Mouse (Mus musculus) MEL (cell line): ENCODE results near the gene Dync1h1. TPM values are rescaled to one million over a fixed set of nuclear protein-coding genes. Genes with fewer than 3 reads are reported as not detected.

ENCODE experiments used
- DNase-seq: peaks from one replicate; pipeline ENCODE4 v3.0.0; 2011; ENCODE audit warnings: low read depth, low spot score
- H3K27ac ChIP-seq: 2 replicates; pipeline ENCODE4 v1.5.1; 2012; ENCODE audit warnings: low read depth, mild to moderate bottlenecking, control low read depth, low read length, moderate library complexity; ENCODE audit not compliant: control insufficient read depth
- H3K27me3 ChIP-seq, 2 experiments: fragments of 150-350 bp in 1 of 2; sonication (generic) in 1 of 2; 2 replicates each; pipeline ENCODE4 v1.6.1; 2012; ENCODE audit warnings: low read length in 2 of 2, mild to moderate bottlenecking in 2 of 2, improper control_type of control experiment in 1 of 2, moderate library complexity in 1 of 2; ENCODE audit not compliant: insufficient read depth in 2 of 2, control insufficient read depth in 1 of 2
- H3K36me3 ChIP-seq, 2 experiments: 2 replicates each; pipeline ENCODE4 v1.6.1; 2012 to 2014; ENCODE audit warnings: low read length in 2 of 2, improper control_type of control experiment in 1 of 2, inconsistent platforms in 1 of 2, mild to moderate bottlenecking in 1 of 2; ENCODE audit not compliant: insufficient read depth in 2 of 2, control insufficient read depth in 1 of 2
- H3K4me1 ChIP-seq, 2 experiments: fragments of 150-350 bp in 1 of 2; sonication (generic) in 1 of 2; 2 replicates each; pipeline ENCODE4 v1.6.1; 2012; ENCODE audit warnings: low read length in 2 of 2, improper control_type of control experiment in 1 of 2, mild to moderate bottlenecking in 1 of 2; ENCODE audit not compliant: insufficient read depth in 2 of 2, control insufficient read depth in 1 of 2
- H3K4me3 ChIP-seq, 2 experiments: fragments of 150-350 bp in 1 of 2; sonication (generic) in 1 of 2; 2 replicates each; pipeline ENCODE4 v1.5.1; 2012; ENCODE audit warnings: low read depth in 2 of 2, low read length in 2 of 2, mild to moderate bottlenecking in 2 of 2, moderate library complexity in 2 of 2, control low read depth in 1 of 2, improper control_type of control experiment in 1 of 2; ENCODE audit not compliant: control insufficient read depth in 1 of 2, insufficient read depth in 1 of 2
- H3K79me2 ChIP-seq: 2 replicates; pipeline ENCODE4 v1.6.1; 2012; ENCODE audit warnings: mild to moderate bottlenecking, low read length, moderate library complexity; ENCODE audit not compliant: control insufficient read depth, poor library complexity, insufficient read depth
- H3K9ac ChIP-seq: 2 replicates; pipeline ENCODE4 v1.6.1; 2012; ENCODE audit warnings: low read depth, mild to moderate bottlenecking, control low read depth, low read length, moderate library complexity; ENCODE audit not compliant: control insufficient read depth, poor library complexity, severe bottlenecking
- H3K9me3 ChIP-seq: fragments of 150-350 bp; sonication (generic); replicated peaks from 2 replicates; pipeline ENCODE4 v1.6.1; 2012; ENCODE audit warnings: mild to moderate bottlenecking, low read length, improper control_type of control experiment, moderate library complexity; ENCODE audit not compliant: insufficient read depth
- BHLHE40 ChIP-seq: IDR thresholded peaks from 2 replicates; pipeline ENCODE4 v1.6.1; 2012; ENCODE audit warnings: low read depth, mild to moderate bottlenecking, inconsistent platforms, low read length, improper control_type of control experiment, borderline replicate concordance
- CTCF ChIP-seq, 3 experiments: IDR thresholded peaks in 2 of 3; conservative IDR thresholded peaks in 1 of 3; 2 replicates each; pipeline ENCODE4 v1.5.1; 2011 to 2012; ENCODE audit warnings: low read length in 3 of 3, low read depth in 2 of 3, mild to moderate bottlenecking in 2 of 3, improper control_type of control experiment in 1 of 3, inconsistent platforms in 1 of 3, mixed read lengths in 1 of 3, moderate library complexity in 1 of 3; ENCODE audit not compliant: control insufficient read depth in 1 of 3, insufficient read depth in 1 of 3, poor library complexity in 1 of 3, severe bottlenecking in 1 of 3
- EP300 ChIP-seq, 2 experiments: IDR thresholded peaks; 2 replicates each; pipeline ENCODE4 v1.6.1; 2011; ENCODE audit warnings: improper control_type of control experiment in 2 of 2, low read length in 2 of 2, low read depth in 1 of 2, mild to moderate bottlenecking in 1 of 2
- GATA1 ChIP-seq: IDR thresholded peaks from 2 replicates; pipeline ENCODE4 v1.6.1; 2011; ENCODE audit warnings: low read depth, low read length, improper control_type of control experiment
- HCFC1 ChIP-seq: IDR thresholded peaks from 2 replicates; pipeline ENCODE4 v1.6.1; 2012; ENCODE audit warnings: low read depth, mild to moderate bottlenecking, inconsistent platforms, low read length, improper control_type of control experiment, moderate library complexity
- MAX ChIP-seq: IDR thresholded peaks from 2 replicates; pipeline ENCODE4 v1.6.1; 2011; ENCODE audit warnings: low read length, improper control_type of control experiment
- MAZ ChIP-seq: IDR thresholded peaks from 2 replicates; pipeline ENCODE4 v1.6.1; 2012; ENCODE audit warnings: low read depth, mild to moderate bottlenecking, inconsistent platforms, low read length, improper control_type of control experiment
- MXI1 ChIP-seq: IDR thresholded peaks from 2 replicates; pipeline ENCODE4 v1.6.1; 2011; ENCODE audit warnings: mild to moderate bottlenecking, low read depth, low read length, improper control_type of control experiment
- MYC ChIP-seq: IDR thresholded peaks from 2 replicates; pipeline ENCODE4 v1.6.1; 2011; ENCODE audit warnings: low read depth, mild to moderate bottlenecking, low read length, improper control_type of control experiment, moderate library complexity
- NELFE ChIP-seq: IDR thresholded peaks from 2 replicates; pipeline ENCODE4 v1.6.1; 2011; ENCODE audit warnings: low read depth, low read length, improper control_type of control experiment
- polyA plus RNA-seq, 2 experiments: library from polyadenylated mRNA; stranded (reverse) in 1 of 2; unstranded in 1 of 2; fragments of >175 nt in 1 of 2; fragments of >200 nt in 1 of 2; gene quantifications; 2 replicates each; pipeline versions ENCODE4 v1.2.1 to v1.2.4; 2012; ENCODE audit warnings: low replicate concordance in 2 of 2, low read depth in 1 of 2; ENCODE audit not compliant: insufficient read length in 2 of 2, insufficient read depth in 1 of 2, missing spikeins in 1 of 2
- total RNA-seq: library from RNA; depleted of rRNA; stranded (reverse); fragments of 300-350 nt; gene quantifications from 2 replicates; pipeline ENCODE4 v1.2.3, GENCODE M21; 2012

Dync1h1 gene
- total and polyA plus RNA-seq, 3 experiments = 98.2 to 230 (median 157) TPM

GRCm38 (mm10) chr12:110600225-110600991 is 844 bp upstream of the Dync1h1 start (continued):
- TF ChIP-seq GATA1 (no peak), HCFC1 (no peak)

DNA sequence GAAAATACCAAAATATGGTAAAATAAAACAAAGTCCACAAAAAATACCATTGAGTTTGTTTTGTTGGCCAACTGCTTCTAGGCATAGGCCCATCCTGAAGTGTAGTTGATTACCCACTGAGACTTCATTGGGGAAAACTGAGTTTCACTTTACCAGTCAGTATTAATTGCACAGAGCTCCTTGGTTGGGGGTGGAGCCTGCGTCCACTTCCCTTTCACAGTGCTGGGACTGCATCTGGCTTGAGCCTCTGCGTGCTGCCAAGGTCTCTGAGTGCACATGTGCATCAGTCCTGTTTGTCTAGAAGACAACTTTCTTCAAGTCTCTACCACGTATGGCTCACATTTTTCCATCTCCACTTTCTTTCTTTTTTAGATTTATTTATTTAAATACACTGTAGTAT is 4.9 kb downstream of the Dync1h1 start:
- DNase-seq = peak; percentile 81
- H3K4me1 ChIP-seq = peaks cover 11 to 12% of the 10 kb centered on the region in 2 experiments
- H3K9me3 ChIP-seq = no peaks in the 10 kb centered on the region
- TF ChIP-seq MAX = 0 out of 2 replicates have a peak, but pooled peaks have one; percentile 45
- TF ChIP-seq EP300 (IDR thresholded peaks at IDR 0.05; ENCODE audit: low read depth in 1 of 2, low read length in 2 of 2) = no peak
- 0 out of 2 replicates have a peak, but pooled peaks have one; percentile 17 for TF ChIP-seq MYC
- peak; percentile 47; the same call in 1 of the 2 replicates for TF ChIP-seq MXI1
- no peak overlapping the region for H3K27ac ChIP-seq
- peaks cover 67% of the 10 kb centered on the region for H3K79me2 ChIP-seq
- no peaks in the 10 kb centered on the region for H3K27me3 ChIP-seq
- H3K4me3 ChIP-seq = 0 out of 4 replicates have a peak overlapping the region, but pooled peaks of 1 of the 2 experiments have one; percentile 24
- H3K9ac ChIP-seq = peak overlapping the region; percentile 30; the same call in 1 of the 2 replicates
- H3K36me3 ChIP-seq = peaks cover 0 to 17% of the 10 kb centered on the region in 2 experiments; a peak in 2 of 4 replicates

GRCm38 (mm10) chr12:110606676-110607075 is 5.4 kb downstream of the Dync1h1 start:
- no peak overlapping the region for H3K27ac ChIP-seq
- H3K9me3 ChIP-seq = no peaks in the 10 kb centered on the region
- no peak for DNase-seq
- no peak for TF ChIP-seq MAZ
- no peak for TF ChIP-seq BHLHE40
- TF ChIP-seq CTCF (IDR thresholded peaks at IDR 0.05 in 2 of 3, conservative IDR thresholded peaks at IDR 0.05 in 1 of 3; ENCODE audit: control insufficient read depth in 1 of 3, insufficient read depth in 1 of 3, low read depth in 2 of 3, low read length in 3 of 3, poor library complexity in 1 of 3, severe bottlenecking in 1 of 3) = peak in 1 of 3 experiments; percentile 6; a peak in 1 of 6 replicates
- no peak for TF ChIP-seq NELFE
- H3K9ac ChIP-seq = no peak overlapping the region
- H3K4me1 ChIP-seq = peaks cover 11 to 12% of the 10 kb centered on the region in 2 experiments
- H3K79me2 ChIP-seq = peaks cover 62% of the 10 kb centered on the region
- no peaks in the 10 kb centered on the region for H3K27me3 ChIP-seq
- no peak overlapping the region for H3K4me3 ChIP-seq
- peaks cover 0 to 17% of the 10 kb centered on the region in 2 experiments; a peak in 3 of 4 replicates for H3K36me3 ChIP-seq
